Mouse (Mus musculus): ENCODE data around the gene Ugt2b35.

DNA sequence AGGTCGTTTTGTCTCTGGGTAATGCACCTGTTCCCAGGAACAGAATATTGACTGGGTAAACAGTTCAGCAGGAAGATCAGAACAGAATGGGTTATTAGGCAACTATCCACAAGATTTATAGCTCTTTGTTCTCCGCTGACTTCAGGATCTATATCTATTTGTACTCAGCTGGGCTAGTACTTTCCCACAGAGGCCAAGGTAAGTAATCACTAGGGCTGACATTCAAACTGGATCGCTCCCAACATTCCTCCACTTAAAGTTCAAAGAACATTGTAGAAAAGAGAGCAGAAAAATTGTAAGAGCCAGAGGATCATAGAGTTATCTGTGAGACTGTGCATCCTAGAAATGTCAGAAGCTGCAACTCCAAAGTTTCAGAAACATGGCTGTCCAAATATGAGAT is 14.8 kb downstream of the Ugt2b35 start:
- TF ChIP-seq POLR2A (IDR thresholded peaks at IDR 0.05; ENCODE audit: extremely low read depth, insufficient read depth, low read length) (no peak), CTCF (IDR thresholded peaks at IDR 0.05; ENCODE audit: extremely low read depth, insufficient read depth, low read length) (no peak)
